Mouse (Mus musculus): ENCODE results near the gene Tnfrsf13c. TPM values are rescaled to one million over a fixed set of nuclear protein-coding genes. Genes with fewer than 3 reads are reported as not detected.

Gene Tnfrsf13c
- polyA plus RNA-seq, 1 experiment from 2014 or later, result not detected

- Histone ChIP-seq H3K27ac (no peak overlapping the region), H3K9me3 (no peaks in the 10 kb centered on the region), H3K4me3 (replicated peaks) (peak overlapping the region; percentile 36), H3K9ac (no peak overlapping the region), H3K4me1 (replicated peaks) (peaks cover 19% of the 10 kb centered on the region), H3K4me2 (replicated peaks) (peak overlapping the region; percentile 74), H3K27me3 (replicated peaks) (peaks cover 89% of the 10 kb centered on the region), H3K36me3 (no peaks in the 10 kb centered on the region)
- under 1% methylated on average over 110 of the region's 112 CpGs for WGBS
- peak; percentile 57 for ATAC-seq
Observed at GRCm38 (mm10) chr15:82211911-82212751, 12.0 kb downstream of the Tnfrsf13c start.

GRCm38 (mm10) chr15:82211281-82211680, 12.9 kb downstream of the Tnfrsf13c start:
- Histone ChIP-seq H3K36me3 (no peaks in the 10 kb centered on the region), H3K4me2 (replicated peaks) (peak overlapping the region; percentile 74), H3K27ac (no peak overlapping the region), H3K27me3 (replicated peaks) (peaks cover 89% of the 10 kb centered on the region), H3K4me1 (replicated peaks) (peaks cover 25% of the 10 kb centered on the region), H3K9ac (no peak overlapping the region), H3K9me3 (no peaks in the 10 kb centered on the region), H3K4me3 (replicated peaks) (peak overlapping the region; percentile 36)
- no peak for ATAC-seq
- WGBS, result 2% methylated on average over 11 of the region's 11 CpGs

DNA sequence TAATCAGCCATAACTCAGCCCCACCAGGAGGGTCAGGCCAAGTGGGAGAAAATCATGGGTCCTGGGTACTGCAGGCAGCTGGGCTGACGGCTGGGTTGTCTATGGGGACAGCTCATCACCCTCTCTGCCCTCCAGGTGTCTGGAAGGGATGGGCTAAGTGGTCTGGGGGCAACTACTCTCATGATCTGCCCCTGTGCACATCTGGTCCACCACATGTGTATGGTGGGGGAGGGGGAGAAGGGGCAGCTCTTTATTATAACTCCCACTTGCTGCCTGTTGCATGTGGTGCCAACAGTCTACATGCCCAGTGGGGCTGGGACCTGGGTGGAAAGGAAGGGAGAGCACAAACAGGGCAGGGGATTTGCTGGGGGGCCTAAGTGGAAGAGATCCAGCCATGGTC, 13.4 kb downstream of the Tnfrsf13c start:
- Histone ChIP-seq H3K4me1 (replicated peaks) (peaks cover 28% of the 10 kb centered on the region), H3K4me3 (replicated peaks) (no peak overlapping the region), H3K27ac (no peak overlapping the region), H3K4me2 (replicated peaks) (no peak overlapping the region), H3K27me3 (replicated peaks) (peaks cover 89% of the 10 kb centered on the region), H3K36me3 (0 out of 2 replicates have a peak, but pooled peaks cover 2% of the 10 kb centered on the region), H3K9me3 (no peaks in the 10 kb centered on the region), H3K9ac (no peak overlapping the region)
- no peak for ATAC-seq
- 52% methylated on average over 1 of the region's 1 CpGs for WGBS

- Histone ChIP-seq H3K9ac (no peak overlapping the region), H3K36me3 (0 out of 2 replicates have a peak, but pooled peaks cover 2% of the 10 kb centered on the region), H3K9me3 (no peaks in the 10 kb centered on the region), H3K4me1 (replicated peaks) (peaks cover 28% of the 10 kb centered on the region), H3K4me2 (replicated peaks) (no peak overlapping the region), H3K4me3 (replicated peaks) (no peak overlapping the region), H3K27me3 (replicated peaks) (peaks cover 85% of the 10 kb centered on the region), H3K27ac (no peak overlapping the region)
- ATAC-seq, result no peak
- WGBS, result 81% methylated on average over 13 of the region's 13 CpGs
Observed at GRCm38 (mm10) chr15:82209295-82210050, 14.7 kb downstream of the Tnfrsf13c start.

DNA sequence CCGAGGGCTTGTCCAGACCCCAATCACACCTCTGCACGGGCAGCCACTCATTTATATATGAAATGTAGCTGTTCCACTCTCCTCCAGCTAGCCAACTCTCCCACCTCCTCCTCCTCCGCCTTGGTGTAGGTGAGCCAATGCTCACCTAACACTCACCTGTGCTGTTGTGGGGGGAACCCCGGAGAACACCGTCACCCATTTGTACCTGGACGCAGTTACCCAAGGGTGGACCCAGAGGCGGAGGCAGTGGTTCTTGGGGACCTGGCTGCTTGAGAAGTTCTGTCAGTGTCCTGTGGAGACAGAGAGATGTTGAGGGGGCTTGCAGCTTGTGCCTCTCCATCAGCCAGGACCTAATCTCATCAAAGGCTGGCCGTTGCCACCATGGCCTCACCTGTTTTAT, 15.9 kb downstream of the Tnfrsf13c start:
- WGBS, result 85% methylated on average over 8 of the region's 8 CpGs
- Histone ChIP-seq H3K4me3 (replicated peaks) (no peak overlapping the region), H3K9ac (no peak overlapping the region), H3K4me1 (replicated peaks) (peaks cover 28% of the 10 kb centered on the region), H3K4me2 (replicated peaks) (no peak overlapping the region), H3K27ac (no peak overlapping the region), H3K9me3 (no peaks in the 10 kb centered on the region), H3K27me3 (replicated peaks) (peaks cover 79% of the 10 kb centered on the region), H3K36me3 (peaks cover 12% of the 10 kb centered on the region)
- no peak for ATAC-seq

DNA sequence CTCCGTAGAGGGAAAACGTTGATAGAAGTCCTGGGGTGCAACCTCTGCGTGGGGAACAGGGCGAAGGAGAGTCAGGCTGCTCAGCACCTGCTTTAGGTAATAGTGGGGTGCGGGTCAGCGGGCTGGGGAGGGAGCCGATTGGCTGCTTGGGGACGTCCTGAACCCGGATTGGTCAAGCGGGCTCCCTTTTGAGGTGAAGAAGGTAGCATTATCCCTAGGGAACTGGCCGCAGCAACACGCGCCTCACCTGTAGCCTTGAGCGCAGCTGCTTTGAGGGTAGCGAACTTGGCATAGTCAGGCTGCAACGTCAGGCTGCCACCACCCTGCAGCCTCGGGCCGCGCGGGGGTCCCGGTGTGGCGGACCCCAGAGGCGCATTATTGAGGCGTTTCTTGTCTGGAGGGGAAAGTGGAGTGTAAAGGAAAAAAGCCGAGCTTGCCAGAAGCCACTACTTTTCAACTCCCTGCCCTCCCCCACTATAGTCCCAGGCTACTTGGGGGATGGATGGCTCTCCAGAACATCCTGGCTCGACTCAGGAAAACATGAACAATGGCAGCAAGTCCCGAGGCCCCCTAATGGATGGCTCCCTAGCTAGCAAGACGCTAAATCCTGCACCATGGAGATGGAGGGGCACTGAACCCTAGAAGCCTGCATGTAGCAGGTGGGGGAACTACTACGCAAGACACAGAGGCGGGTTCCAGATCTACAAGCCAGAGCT, 16.5 kb downstream of the Tnfrsf13c start:
- ATAC-seq, result no peak
- H3K4me2 ChIP-seq (replicated peaks), result no peak overlapping the region
- WGBS, result 25% methylated on average over 30 of the region's 30 CpGs

DNA sequence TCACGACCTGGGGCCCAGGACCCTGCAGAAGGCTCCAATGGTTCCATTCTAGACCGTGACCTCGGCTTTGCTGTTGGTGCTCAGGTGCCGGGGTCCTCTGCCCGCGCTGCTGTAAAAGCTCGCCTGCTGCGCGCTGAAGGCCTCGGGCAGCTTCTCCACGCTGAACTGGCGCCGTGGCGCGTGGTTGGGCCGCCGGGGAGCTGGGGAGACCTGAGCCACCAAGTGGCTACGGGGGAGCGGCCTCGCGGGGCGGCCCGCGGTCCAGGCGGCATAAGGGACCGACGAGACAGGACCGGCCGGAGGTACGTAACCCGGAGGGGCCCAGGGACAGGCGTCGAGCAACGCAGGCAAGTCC, 17.1 kb downstream of the Tnfrsf13c start:
- Histone ChIP-seq H3K9ac (no peak overlapping the region), H3K4me1 (replicated peaks) (peaks cover 20% of the 10 kb centered on the region), H3K4me3 (replicated peaks) (no peak overlapping the region), H3K9me3 (no peaks in the 10 kb centered on the region), H3K27me3 (replicated peaks) (peaks cover 67% of the 10 kb centered on the region), H3K27ac (no peak overlapping the region), H3K36me3 (peaks cover 19% of the 10 kb centered on the region), H3K4me2 (replicated peaks) (no peak overlapping the region)
- WGBS, result 29% methylated on average over 34 of the region's 34 CpGs
- ATAC-seq, result no peak

More for the DNA sequence above, 16.5 kb downstream of the Tnfrsf13c start:
- Histone ChIP-seq H3K27me3 (replicated peaks) (peaks cover 73% of the 10 kb centered on the region), H3K9me3 (no peaks in the 10 kb centered on the region), H3K36me3 (peaks cover 19% of the 10 kb centered on the region), H3K9ac (no peak overlapping the region), H3K4me1 (replicated peaks) (peaks cover 26% of the 10 kb centered on the region), H3K4me3 (replicated peaks) (no peak overlapping the region), H3K27ac (no peak overlapping the region)

GRCm38 (mm10) chr15:82206365-82207104, 17.6 kb downstream of the Tnfrsf13c start:
- ATAC-seq, result peak; percentile 74
- H3K36me3 ChIP-seq, result peaks cover 24% of the 10 kb centered on the region
- peaks cover 14% of the 10 kb centered on the region for H3K4me1 ChIP-seq (replicated peaks)
- H3K9me3 ChIP-seq, result no peaks in the 10 kb centered on the region
- H3K4me2 ChIP-seq (replicated peaks), result no peak overlapping the region
- no peak overlapping the region for H3K4me3 ChIP-seq (replicated peaks)
- no peak overlapping the region for H3K9ac ChIP-seq
- WGBS, result 56% methylated on average over 9 of the region's 9 CpGs
- no peak overlapping the region for H3K27ac ChIP-seq
- H3K27me3 ChIP-seq (replicated peaks), result peaks cover 62% of the 10 kb centered on the region

DNA sequence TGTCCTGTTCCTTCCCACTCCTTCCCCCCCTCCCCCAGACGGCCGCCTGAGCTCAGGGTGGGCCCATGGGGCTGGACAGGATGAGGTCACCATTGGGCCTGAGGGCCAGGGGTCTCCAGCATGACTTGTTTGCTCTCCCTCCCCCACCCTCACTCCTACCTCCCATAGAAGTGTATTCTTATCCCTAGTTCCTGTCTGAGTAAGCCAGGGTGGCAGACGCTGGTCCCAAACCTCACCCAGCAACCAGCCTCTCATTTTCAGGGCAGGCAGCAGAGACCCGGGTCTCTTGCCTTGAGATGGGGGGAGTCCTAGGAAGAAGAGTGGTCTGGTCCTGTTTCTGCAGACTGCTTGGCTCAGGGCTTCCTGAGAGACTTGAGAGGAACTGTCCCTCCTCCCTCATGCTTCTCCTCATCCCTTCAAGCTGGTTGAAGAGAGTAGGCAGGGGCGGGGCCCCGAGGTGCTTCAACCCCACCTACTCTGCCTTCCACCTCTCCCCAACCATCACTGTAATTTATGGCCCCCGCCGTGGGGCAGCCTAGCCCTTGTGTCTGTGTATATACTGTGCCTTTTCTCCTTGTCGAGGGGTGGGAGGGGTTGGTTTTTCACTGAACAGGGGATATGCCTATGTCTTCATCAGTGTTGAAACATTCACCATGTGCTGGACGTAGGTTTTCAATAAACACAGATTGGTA, 19.3 kb downstream of the Tnfrsf13c start:
- H3K27me3 ChIP-seq (replicated peaks), result peaks cover 44% of the 10 kb centered on the region
- no peak overlapping the region for H3K9ac ChIP-seq
- no peaks in the 10 kb centered on the region for H3K9me3 ChIP-seq
- no peak overlapping the region for H3K27ac ChIP-seq
- WGBS, result 53% methylated on average over 10 of the region's 10 CpGs
- 0 out of 2 replicates have a peak, but pooled peaks have one; percentile 27 for ATAC-seq
- no peak overlapping the region for H3K4me2 ChIP-seq (replicated peaks)
- peaks cover 12% of the 10 kb centered on the region; the same call in 1 of the 2 replicates for H3K4me1 ChIP-seq (replicated peaks)
- H3K4me3 ChIP-seq (replicated peaks), result no peak overlapping the region
- H3K36me3 ChIP-seq, result peaks cover 38% of the 10 kb centered on the region

DNA sequence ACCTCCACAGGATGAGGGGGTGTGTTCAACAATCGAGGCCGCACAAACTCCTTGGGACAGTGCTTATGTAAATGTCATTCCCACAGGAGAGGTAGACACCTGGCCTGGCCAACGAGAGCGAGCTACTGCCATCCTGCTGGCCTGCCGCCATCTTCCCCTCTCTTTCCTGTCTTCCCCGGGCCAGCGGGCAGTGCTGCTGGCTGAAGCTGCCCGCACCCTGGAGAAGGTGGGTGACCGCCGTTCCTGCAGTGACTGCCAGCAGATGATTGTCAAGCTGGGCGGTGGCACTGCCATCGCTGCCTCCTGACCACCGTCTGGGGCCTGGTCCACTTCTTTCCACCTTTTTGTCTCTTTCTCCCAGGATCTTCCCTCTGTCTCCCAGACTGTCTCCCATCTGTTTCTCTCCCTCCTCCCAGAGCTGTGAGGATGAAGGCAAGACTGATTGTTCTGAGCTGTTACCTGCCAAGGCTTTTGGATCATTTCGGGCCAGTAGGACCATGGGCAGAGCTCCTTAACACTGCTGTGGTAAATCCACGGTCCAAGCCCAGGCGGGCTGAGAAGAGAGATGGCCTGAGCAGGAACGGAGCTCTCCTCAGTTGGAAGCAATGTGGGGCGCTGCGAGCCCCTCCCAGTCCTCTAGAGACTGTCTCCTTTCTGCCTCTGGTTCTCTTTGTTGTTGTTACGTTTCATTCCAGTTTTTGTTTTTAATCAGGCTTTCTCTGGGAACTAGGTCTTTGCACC, 20.4 kb downstream of the Tnfrsf13c start:
- no peak overlapping the region for H3K4me3 ChIP-seq (replicated peaks)
- no peak overlapping the region for H3K27ac ChIP-seq
- 84% methylated on average over 20 of the region's 20 CpGs for WGBS
- no peak overlapping the region for H3K4me2 ChIP-seq (replicated peaks)
- H3K27me3 ChIP-seq (replicated peaks), result peaks cover 40% of the 10 kb centered on the region
- no peak overlapping the region for H3K9ac ChIP-seq
- ATAC-seq, result no peak
- H3K36me3 ChIP-seq, result peaks cover 49% of the 10 kb centered on the region
- H3K4me1 ChIP-seq (replicated peaks), result peaks cover 12% of the 10 kb centered on the region; the same call in 1 of the 2 replicates
- no peaks in the 10 kb centered on the region for H3K9me3 ChIP-seq

DNA sequence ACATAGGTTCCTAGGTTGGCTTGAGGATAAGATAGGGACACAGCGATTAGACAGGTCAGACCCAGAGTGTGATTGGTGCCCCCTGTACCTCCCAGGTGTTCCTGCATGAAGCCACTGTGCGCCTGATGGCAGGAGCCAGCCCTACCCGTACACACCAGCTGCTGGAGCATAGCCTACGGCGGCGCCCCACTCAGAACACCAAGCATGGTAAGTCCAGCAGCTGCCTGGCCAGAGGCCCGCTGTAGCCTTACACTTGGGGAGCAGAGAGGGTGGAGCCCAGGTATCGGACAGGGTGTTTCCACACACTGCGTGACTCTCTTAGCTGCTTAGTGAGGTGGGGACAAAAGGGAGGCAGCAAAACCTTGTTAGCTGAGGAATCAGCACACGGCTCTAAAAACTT, 21.1 kb downstream of the Tnfrsf13c start:
- Histone ChIP-seq H3K27ac (no peak overlapping the region), H3K9ac (no peak overlapping the region), H3K36me3 (peaks cover 55% of the 10 kb centered on the region), H3K4me2 (replicated peaks) (no peak overlapping the region), H3K27me3 (replicated peaks) (peaks cover 33% of the 10 kb centered on the region), H3K4me3 (replicated peaks) (no peak overlapping the region), H3K9me3 (no peaks in the 10 kb centered on the region), H3K4me1 (replicated peaks) (peaks cover 12% of the 10 kb centered on the region; the same call in 1 of the 2 replicates)
- 90% methylated on average over 10 of the region's 10 CpGs for WGBS
- no peak for ATAC-seq
